Mouse (Mus musculus): ENCODE data around the gene Atp5d.

- TF ChIP-seq POLR2A (IDR thresholded peaks at IDR 0.05; ENCODE audit: low read depth, low read length): no peak
- TF ChIP-seq CTCF (IDR thresholded peaks at IDR 0.05; ENCODE audit: extremely low read depth, insufficient read length, insufficient replicate concordance, low read depth, low read length): no peak
These were observed 27.1 kb downstream of the Atp5d start, which contains the start of gene Cirbp for GRCm38 (mm10) chr10:80165392-80166128.
